Mouse (Mus musculus): Measurements from ENCODE around the gene Gnb1l.

Gnb1l gene

GRCm38 (mm10) chr16:18498558-18498990 lies at the start of gene Gnb1l, which contains the start of gene Rtl10:
Gene Gnb1l (plus strand): TSS chr16:18498713.
Gene Rtl10 (plus strand): TSS chr16:18498901.
- DNase-seq (ENCODE audit: low spot score in 2 of 2), result peak; percentile 93 to 94

- no peak for DNase-seq (ENCODE audit: low spot score in 2 of 2)
Observed at GRCm38 (mm10) chr16:18449005-18449404, 49.5 kb upstream of the Gnb1l start.

- DNase-seq (ENCODE audit: low spot score in 2 of 2), result peak; percentile 74
Observed at GRCm38 (mm10) chr16:18451486-18452181, 46.9 kb upstream of the Gnb1l start.

DNA sequence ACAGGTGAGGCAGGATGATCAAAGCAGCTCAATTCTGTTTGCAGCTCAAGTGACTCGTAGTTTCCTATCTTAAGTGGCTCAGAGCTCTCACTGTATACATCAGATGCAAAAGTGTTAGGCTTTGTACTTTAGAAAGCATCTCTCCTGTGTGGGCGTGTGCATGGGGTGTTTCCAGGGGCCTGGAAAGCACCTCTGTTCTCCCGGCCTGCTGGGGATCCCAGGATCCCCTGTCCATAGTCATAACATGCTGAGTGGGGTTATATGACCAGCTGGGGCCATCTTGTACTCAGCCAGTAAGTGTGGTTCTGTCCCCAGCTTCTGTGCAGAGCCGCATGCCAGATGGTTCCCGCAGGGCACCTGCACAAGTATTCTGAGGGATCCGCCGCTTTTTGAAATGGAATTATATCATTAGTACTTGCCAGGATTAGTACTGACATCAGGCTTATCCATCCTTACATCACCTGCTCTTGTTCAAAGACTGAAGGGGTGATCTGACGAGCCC lies 46.1 kb upstream of the Gnb1l start:
- DNase-seq (ENCODE audit: low spot score in 2 of 2), result peak; percentile 31 to 52

GRCm38 (mm10) chr16:18453846-18454245 lies 44.7 kb upstream of the Gnb1l start:
- DNase-seq (ENCODE audit: low spot score in 2 of 2), result no peak

- DNase-seq (ENCODE audit: low spot score in 2 of 2), result no peak
Observed at GRCm38 (mm10) chr16:18455407-18455806, 43.1 kb upstream of the Gnb1l start.

DNA sequence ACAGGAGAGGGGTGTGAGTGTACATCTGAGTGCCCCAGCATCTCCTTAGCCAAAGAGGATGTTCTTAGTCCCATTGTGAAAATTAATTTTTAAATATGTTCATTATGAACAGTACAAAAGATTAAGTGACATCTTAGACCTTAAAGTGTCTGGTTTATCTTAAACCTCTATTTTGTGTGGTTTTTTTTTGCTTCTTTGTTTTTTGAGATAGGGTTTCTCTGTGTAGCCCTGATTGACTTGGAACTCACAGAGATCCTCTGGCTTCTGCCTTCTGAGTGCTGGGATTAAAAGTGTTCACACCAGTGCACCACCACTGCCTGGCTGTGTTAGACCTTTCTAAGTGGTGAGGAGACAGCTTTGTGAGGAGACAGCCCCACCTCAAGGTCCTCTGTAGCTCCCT lies 39.9 kb upstream of the Gnb1l start:
- DNase-seq (ENCODE audit: low spot score in 2 of 2), result no peak

DNA sequence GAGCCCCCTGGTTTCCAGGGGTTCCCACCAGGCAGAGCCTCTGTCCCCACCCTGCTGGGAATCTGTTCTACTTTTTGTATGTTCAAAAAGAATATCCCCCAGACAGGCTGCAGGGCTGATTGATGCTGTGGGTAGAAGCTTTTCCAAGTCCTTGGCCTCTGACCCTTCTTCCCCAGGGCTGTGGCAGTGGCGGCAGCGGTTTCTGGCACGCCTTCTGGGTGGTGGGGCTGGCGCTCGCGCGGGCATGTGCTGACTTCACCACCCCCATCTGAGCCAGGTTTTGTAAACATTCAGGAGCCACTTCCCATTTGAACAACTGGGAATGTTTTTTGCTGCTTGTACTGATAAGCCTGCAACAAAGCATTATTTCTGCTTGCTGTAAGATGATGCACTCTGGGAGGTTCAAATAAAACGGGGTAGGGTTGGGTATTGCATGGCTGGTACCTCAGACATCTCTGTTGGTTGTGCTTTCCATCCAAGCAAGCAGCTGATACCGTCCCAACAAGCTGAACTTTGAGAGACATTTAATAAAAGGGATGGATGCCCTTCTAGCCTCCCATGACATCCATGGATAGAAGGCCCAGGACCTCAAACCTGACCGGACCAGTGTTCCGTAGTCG lies 39.1 kb upstream of the Gnb1l start:
- DNase-seq (ENCODE audit: low spot score in 2 of 2), result no peak

DNA sequence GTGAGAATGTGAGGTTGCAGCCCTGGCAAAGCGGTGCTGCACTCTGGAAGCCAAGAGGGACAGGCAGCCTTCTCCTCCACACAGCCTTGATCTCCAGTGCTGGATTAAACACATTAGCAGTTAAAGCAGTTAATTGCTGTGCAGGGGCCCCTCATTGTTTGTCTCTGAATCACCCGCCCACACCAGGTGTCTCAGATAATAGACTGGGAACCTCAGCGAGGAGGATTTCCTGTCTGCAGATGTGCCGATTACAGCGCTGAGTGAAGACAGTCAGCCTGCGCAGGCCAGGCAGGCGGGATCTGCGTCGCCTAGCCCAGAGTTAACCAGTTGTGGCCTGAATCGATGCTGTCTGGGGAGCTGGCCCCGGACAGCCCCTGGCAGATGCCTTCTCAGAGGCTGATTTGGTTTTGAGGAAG lies 38.5 kb upstream of the Gnb1l start:
- DNase-seq (ENCODE audit: low spot score in 2 of 2), result peak; percentile 36 to 43

DNA sequence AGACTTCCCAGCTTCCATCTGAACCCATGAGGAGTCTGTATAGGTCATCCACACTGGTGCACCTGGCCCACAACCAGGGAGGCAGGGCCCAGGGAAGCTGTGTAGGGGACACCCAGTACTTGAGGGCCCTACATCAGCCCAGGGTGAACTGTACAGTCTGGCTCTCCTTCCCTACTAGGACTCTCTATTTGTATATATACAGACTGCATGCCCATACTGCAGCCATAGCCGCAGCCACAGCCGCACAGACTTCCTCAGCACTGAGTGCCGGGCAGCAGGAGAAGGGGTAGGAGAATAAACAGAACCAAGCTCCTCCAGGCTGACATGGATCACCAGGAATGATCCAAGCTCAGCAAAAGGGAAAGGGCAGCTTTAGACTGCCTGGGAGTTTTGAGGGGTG lies 37.7 kb upstream of the Gnb1l start:
- no peak for DNase-seq (ENCODE audit: low spot score in 2 of 2)

GRCm38 (mm10) chr16:18462031-18462430 lies 36.5 kb upstream of the Gnb1l start:
- DNase-seq (ENCODE audit: low spot score in 2 of 2), result no peak

- DNase-seq (ENCODE audit: low spot score in 2 of 2), result no peak
Observed at GRCm38 (mm10) chr16:18462598-18462997, 35.9 kb upstream of the Gnb1l start.

GRCm38 (mm10) chr16:18464271-18464670 lies 34.2 kb upstream of the Gnb1l start:
- DNase-seq (ENCODE audit: low spot score in 2 of 2), result peak in 1 of 2 experiments; percentile 26

- no peak for DNase-seq (ENCODE audit: low spot score in 2 of 2)
Observed at GRCm38 (mm10) chr16:18470829-18471228, 27.7 kb upstream of the Gnb1l start.

- no peak for DNase-seq (ENCODE audit: low spot score in 2 of 2)
Observed at GRCm38 (mm10) chr16:18471381-18471955, 27.0 kb upstream of the Gnb1l start.

DNA sequence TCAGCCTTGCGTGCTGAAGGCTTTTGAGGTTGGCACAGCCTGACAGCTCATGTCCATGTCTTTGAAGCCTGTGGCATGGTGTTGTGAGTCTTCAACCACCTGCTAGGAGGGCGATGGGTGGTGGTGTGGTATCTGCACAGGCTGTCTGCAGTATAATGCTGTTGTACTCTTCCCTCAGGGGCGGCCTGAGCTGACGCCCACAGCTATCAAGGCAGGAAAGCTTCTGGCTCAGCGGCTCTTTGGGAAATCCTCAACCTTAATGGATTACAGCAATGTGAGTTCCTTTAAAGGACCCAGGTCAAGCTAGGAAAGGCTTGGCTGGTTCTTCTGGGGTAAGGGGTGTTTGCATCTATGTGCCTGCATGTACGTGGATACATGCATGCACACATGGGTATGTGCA lies 26.5 kb upstream of the Gnb1l start:
- DNase-seq (ENCODE audit: low spot score in 2 of 2), result no peak

GRCm38 (mm10) chr16:18472416-18472815 lies 26.1 kb upstream of the Gnb1l start:
- no peak for DNase-seq (ENCODE audit: low spot score in 2 of 2)

GRCm38 (mm10) chr16:18472976-18473375 lies 25.5 kb upstream of the Gnb1l start:
- no peak for DNase-seq (ENCODE audit: low spot score in 2 of 2)

DNA sequence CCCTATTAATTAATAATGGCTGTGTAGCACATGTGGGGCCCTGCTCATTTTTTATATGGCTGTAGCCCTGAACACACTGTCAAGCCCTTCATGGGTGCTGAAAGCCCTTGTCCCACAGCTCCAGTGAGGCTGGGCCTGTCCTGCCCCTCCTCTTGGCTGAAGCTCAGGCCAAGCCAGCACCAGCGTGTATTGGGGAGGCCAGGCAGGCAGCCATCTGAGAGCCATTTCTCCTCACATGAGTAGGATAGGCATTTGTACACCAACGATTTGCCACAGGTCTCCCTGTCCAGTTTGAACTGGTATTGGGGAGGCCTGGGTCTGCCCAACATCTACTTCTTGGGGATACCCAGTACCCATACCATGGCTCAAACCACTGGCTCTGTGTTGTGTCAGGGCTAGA lies 24.5 kb upstream of the Gnb1l start:
- no peak for DNase-seq (ENCODE audit: low spot score in 2 of 2)

- DNase-seq (ENCODE audit: low spot score in 2 of 2), result no peak
Observed at GRCm38 (mm10) chr16:18477996-18478395, 20.5 kb upstream of the Gnb1l start.

DNA sequence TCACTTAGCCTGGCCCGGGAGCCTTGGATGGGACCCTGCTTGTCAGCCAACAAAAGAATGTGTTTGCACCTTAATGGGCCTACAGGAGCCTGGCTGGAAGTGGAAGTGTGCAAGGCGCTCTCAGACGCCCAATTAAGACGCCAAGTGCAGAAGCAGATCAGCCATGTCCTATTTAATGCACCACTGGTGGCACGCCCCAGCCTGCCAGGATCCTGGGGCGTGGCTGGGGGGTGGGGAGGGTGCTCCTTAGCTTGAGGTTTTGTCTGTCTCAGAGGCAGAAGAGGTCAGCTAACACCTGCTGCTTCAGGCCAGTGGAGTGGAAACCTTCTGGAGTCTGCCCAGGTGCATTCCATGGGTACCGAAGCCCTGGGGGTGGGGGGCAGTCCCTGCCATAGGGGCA lies 18.8 kb upstream of the Gnb1l start:
- no peak for DNase-seq (ENCODE audit: low spot score in 2 of 2)

DNA sequence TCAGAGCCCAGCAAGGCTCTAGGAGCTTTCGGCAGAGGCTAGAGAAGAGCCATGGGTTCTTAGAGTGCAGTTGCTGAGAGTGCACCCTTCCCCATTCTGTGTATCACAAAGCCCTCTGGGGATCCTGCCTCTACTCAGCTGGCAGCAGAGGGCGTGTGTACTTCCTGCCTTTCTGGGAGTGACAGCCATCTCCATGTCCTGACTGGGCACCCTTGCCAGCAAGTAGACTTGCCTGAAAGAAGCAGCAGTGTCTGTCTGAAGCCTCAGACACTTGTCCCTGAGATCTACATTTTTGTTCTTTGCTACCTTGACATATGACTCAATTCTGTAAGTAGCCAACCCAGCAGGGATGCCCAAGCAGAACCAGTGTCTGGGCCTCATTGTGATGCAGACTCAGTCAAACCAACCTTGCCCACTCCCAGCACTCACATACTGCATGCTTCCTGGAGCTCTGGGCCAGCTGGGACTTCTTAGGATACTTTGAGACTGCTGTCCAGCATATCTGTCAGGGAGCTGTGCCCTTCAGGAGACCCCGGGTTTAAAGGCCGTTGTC lies 17.5 kb upstream of the Gnb1l start:
- DNase-seq (ENCODE audit: low spot score in 2 of 2), result no peak

GRCm38 (mm10) chr16:18482431-18482830 lies 16.1 kb upstream of the Gnb1l start:
- no peak for DNase-seq (ENCODE audit: low spot score in 2 of 2)
